Mouse (Mus musculus): ENCODE measurements at regions not wholly inside any gene's neighbourhood (a gene's known extent, or its start where the extent isn't known, plus 50 kb on each side); places are given as distances from the start of the nearest gene placed in this dataset.

DNA sequence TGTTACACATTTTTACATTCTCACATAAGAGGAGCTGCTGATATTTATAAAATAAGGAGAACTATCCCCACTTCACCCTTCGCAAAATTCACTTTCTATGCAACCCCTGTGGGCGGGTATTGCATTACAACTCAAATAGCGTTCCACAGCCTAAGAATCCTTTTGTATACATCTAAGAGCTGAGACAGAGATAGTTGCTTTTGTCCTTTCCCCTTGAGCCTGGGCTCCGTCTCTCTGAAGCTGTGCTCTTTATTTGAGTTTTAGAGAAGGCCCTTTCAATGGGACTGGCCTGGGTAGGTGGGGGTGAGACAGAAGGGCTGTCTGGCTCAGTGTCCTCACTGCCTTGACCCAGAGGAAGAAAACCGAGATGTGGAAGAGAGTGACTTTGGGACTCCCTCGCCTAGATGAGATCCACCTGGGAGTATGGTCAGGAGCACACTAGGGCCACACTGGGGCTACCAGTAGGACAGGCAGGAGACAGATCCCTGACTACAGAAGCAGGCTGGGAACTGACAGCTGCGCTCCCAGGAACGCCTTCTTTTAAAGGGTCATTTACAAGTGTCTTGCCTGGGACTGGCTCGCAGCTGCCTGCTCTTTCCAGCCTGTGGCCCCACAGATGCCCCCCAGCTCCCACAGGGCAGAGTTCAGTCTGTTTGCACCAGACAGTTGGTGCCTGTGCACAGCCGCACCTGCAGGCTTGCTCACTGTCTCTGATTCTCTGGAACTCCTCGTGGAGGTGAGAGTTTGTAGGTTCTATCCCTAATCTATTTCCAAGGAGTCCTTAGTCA lies 204.5 kb upstream of the Pou3f3 start:
- no peak for TF ChIP-seq GATA1 (IDR thresholded peaks at IDR 0.05; ENCODE audit: borderline replicate concordance, low read length)
- no peak for TF ChIP-seq FLI1 (IDR thresholded peaks at IDR 0.05; ENCODE audit: low read length)
